8 mouse cellular contexts compared by ENCODE assay signal in the genomic region with DNA sequence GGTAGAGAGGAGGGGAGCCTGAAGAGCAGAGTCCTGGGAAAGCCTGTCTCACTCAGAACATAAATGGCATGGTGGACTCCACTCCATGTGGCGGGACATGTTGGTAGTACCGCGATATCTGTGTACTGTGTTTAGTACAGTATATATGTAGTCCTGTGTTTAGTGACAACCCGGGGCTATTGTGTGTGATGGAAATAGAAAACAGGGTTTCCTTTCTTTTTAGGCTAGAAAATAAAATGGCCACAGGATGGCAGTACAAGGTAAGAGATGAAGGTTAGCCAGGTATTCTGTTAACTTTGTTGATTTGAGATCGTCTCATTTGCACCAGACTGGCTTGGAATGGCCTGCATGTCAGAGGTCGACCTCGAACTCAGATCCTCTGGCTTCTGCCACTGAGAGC.
DNase-seq lines count a peak whose midpoint lies in the region; ATAC-seq and TF ChIP-seq lines count a peak whose summit lies in the region.

No protein-coding gene starts in this region.

- H3K27ac ChIP-seq in forebrain, embryonic 11.5 days (ENCODE audit: low read depth, low read length) = no peak overlapping the region
- no peak overlapping the region for H3K27ac ChIP-seq in forebrain, embryonic 10.5 days
- no peak overlapping the region for H3K27ac ChIP-seq in forebrain, embryonic 16.5 days (ENCODE audit: low read length)
- no peak overlapping the region for H3K27ac ChIP-seq in intestine, postnatal 0 days (ENCODE audit: low read depth, low read length)

- H3K4me1 ChIP-seq in forebrain, embryonic 11.5 days (replicated peaks; ENCODE audit: control insufficient read depth, insufficient read depth, low read length) = peaks cover 7% of the 10 kb centered on the region
- peaks cover 13% of the 10 kb centered on the region for H3K4me1 ChIP-seq in forebrain, embryonic 10.5 days
- peaks cover 18% of the 10 kb centered on the region for H3K4me1 ChIP-seq in forebrain, embryonic 16.5 days (replicated peaks; ENCODE audit: control insufficient read depth, insufficient read depth, low read length)
- no peaks in the 10 kb centered on the region for H3K4me1 ChIP-seq in intestine, postnatal 0 days (replicated peaks; ENCODE audit: control insufficient read depth, insufficient read depth, low read length)
- H3K4me1 ChIP-seq in megakaryocyte, embryonic 14.5 days = peaks cover 33% of the 10 kb centered on the region

- DNase-seq in forebrain, embryonic 11.5 days (ENCODE audit: low spot score) = no peak
- no peak for DNase-seq in forebrain, embryonic 10.5 days (ENCODE audit: extremely low spot score, low spot score)
- DNase-seq in 3T3-L1 (ENCODE audit: low read depth, low spot score) = peak; percentile 57
- peak; percentile 37 for DNase-seq in thymus, postnatal 4 days

- H3K4me3 ChIP-seq in forebrain, embryonic 11.5 days (ENCODE audit: low read depth, low read length) = no peak overlapping the region
- no peak overlapping the region for H3K4me3 ChIP-seq in forebrain, embryonic 10.5 days
- no peak overlapping the region for H3K4me3 ChIP-seq in forebrain, embryonic 16.5 days (replicated peaks; ENCODE audit: low read length)
- no peak overlapping the region for H3K4me3 ChIP-seq in intestine, postnatal 0 days (ENCODE audit: low read depth, low read length)
- peak overlapping the region; percentile 52 for H3K4me3 ChIP-seq in megakaryocyte, embryonic 14.5 days (replicated peaks)

- H3K4me2 ChIP-seq in forebrain, embryonic 11.5 days (ENCODE audit: low read depth, low read length, severe bottlenecking) = no peak overlapping the region
- H3K4me2 ChIP-seq in forebrain, embryonic 16.5 days (ENCODE audit: low read length) = no peak overlapping the region
- no peak overlapping the region for H3K4me2 ChIP-seq in intestine, postnatal 0 days (replicated peaks; ENCODE audit: low read depth)

- peak; percentile 72 for TF ChIP-seq CTCF in intestine, postnatal 0 days (IDR thresholded peaks at IDR 0.05; ENCODE audit: low read depth)

- H3K9ac ChIP-seq in forebrain, embryonic 11.5 days (ENCODE audit: low read length) = no peak overlapping the region
- H3K9ac ChIP-seq in forebrain, embryonic 16.5 days (replicated peaks; ENCODE audit: low read depth, low read length) = no peak overlapping the region
- H3K9ac ChIP-seq in intestine, postnatal 0 days (ENCODE audit: low read depth, low read length) = no peak overlapping the region

- H3K36me3 ChIP-seq in forebrain, embryonic 11.5 days (ENCODE audit: control insufficient read depth, insufficient read depth, low read length) = no peaks in the 10 kb centered on the region
- H3K36me3 ChIP-seq in forebrain, embryonic 10.5 days (replicated peaks) = no peaks in the 10 kb centered on the region
- H3K36me3 ChIP-seq in forebrain, embryonic 16.5 days (ENCODE audit: control insufficient read depth, insufficient read depth) = no peaks in the 10 kb centered on the region
- no peaks in the 10 kb centered on the region for H3K36me3 ChIP-seq in intestine, postnatal 0 days (ENCODE audit: control insufficient read depth, insufficient read depth)
- H3K36me3 ChIP-seq in megakaryocyte, embryonic 14.5 days (replicated peaks; ENCODE audit: low read length) = no peaks in the 10 kb centered on the region

- H3K27me3 ChIP-seq in forebrain, embryonic 11.5 days (ENCODE audit: control insufficient read depth, insufficient read depth, low read length) = peaks cover 2% of the 10 kb centered on the region; the same call in 1 of the 2 replicates
- H3K27me3 ChIP-seq in forebrain, embryonic 10.5 days (ENCODE audit: poor library complexity, severe bottlenecking) = peaks cover 39% of the 10 kb centered on the region
- H3K27me3 ChIP-seq in forebrain, embryonic 16.5 days (replicated peaks; ENCODE audit: control insufficient read depth, insufficient read depth, low read length) = 0 out of 2 replicates have a peak, but pooled peaks cover 2% of the 10 kb centered on the region
- peaks cover 14% of the 10 kb centered on the region for H3K27me3 ChIP-seq in intestine, postnatal 0 days (replicated peaks; ENCODE audit: control insufficient read depth, insufficient read depth, low read length)
- peaks cover 57% of the 10 kb centered on the region for H3K27me3 ChIP-seq in megakaryocyte, embryonic 14.5 days (replicated peaks)

- 42% methylated on average over 7 of the region's 7 CpGs for WGBS in forebrain, embryonic 11.5 days
- WGBS in forebrain, embryonic 10.5 days = 40% methylated on average over 7 of the region's 7 CpGs
- 41% methylated on average over 7 of the region's 7 CpGs for WGBS in forebrain, embryonic 16.5 days
- WGBS in intestine, postnatal 0 days = 35% methylated on average over 7 of the region's 7 CpGs

- ATAC-seq in forebrain, embryonic 11.5 days (replicated peaks; ENCODE audit: low FRiP score) = peak; percentile 49; the same call in 1 of the 2 replicates
- peak; percentile 90 for ATAC-seq in activated CD4-positive, CD25-positive, alpha-beta regulatory T cell, adult 4 months
- ATAC-seq in forebrain, embryonic 16.5 days = peak; percentile 36
- no peak for ATAC-seq in intestine, postnatal 0 days

- no peaks in the 10 kb centered on the region for H3K9me3 ChIP-seq in forebrain, embryonic 11.5 days (ENCODE audit: control insufficient read depth, low read length)
- no peaks in the 10 kb centered on the region for H3K9me3 ChIP-seq in forebrain, embryonic 10.5 days
- no peaks in the 10 kb centered on the region for H3K9me3 ChIP-seq in forebrain, embryonic 16.5 days (ENCODE audit: control insufficient read depth, low read length)
- H3K9me3 ChIP-seq in intestine, postnatal 0 days (ENCODE audit: control insufficient read depth) = no peaks in the 10 kb centered on the region
- H3K9me3 ChIP-seq in megakaryocyte, embryonic 14.5 days = no peaks in the 10 kb centered on the region

Comparison
In these comparisons a context has a peak if more than half of its experiments do, and no peak if none do; other contexts are left out.
1. DNase-seq: peak in 3T3-L1 (single experiment) and thymus, postnatal 4 days (single experiment); none in forebrain, embryonic 11.5 days (single experiment) and forebrain, embryonic 10.5 days (single experiment).